6 mouse cellular contexts compared by ENCODE assay signal in genomic region chr8:20293966-20294365, GRCm38 (mm10).
DNase-seq lines count a peak whose midpoint lies in the region.

No protein-coding gene starts in this region.

- DNase-seq in cerebellum, adult 9-11 months, result peak; percentile 15
- DNase-seq in heart, adult 11 months, result peak; percentile 86
- peak; percentile 37 for DNase-seq in kidney, adult 9 months
- DNase-seq in layer of hippocampus, adult 9-11 months, result peak; percentile 18
- peak; percentile 32 for DNase-seq in testis, postnatal 10 days (ENCODE audit: low spot score)
- DNase-seq in urinary bladder, postnatal 14 days (ENCODE audit: low spot score), result peak; percentile 5

Comparison
In these comparisons a context has a peak if more than half of its experiments do, and no peak if none do; other contexts are left out.
1. Peak in every context shown above with its lines: DNase-seq.
2. DNase-seq: peak in every context shown above with its lines; median percentile 86 in heart, adult 11 months; 37 in kidney, adult 9 months; 32 in testis, postnatal 10 days; 18 in layer of hippocampus, adult 9-11 months; 15 in cerebellum, adult 9-11 months; 5 in urinary bladder, postnatal 14 days.